8 mouse cellular contexts compared by ENCODE assay signal in the genomic region with DNA sequence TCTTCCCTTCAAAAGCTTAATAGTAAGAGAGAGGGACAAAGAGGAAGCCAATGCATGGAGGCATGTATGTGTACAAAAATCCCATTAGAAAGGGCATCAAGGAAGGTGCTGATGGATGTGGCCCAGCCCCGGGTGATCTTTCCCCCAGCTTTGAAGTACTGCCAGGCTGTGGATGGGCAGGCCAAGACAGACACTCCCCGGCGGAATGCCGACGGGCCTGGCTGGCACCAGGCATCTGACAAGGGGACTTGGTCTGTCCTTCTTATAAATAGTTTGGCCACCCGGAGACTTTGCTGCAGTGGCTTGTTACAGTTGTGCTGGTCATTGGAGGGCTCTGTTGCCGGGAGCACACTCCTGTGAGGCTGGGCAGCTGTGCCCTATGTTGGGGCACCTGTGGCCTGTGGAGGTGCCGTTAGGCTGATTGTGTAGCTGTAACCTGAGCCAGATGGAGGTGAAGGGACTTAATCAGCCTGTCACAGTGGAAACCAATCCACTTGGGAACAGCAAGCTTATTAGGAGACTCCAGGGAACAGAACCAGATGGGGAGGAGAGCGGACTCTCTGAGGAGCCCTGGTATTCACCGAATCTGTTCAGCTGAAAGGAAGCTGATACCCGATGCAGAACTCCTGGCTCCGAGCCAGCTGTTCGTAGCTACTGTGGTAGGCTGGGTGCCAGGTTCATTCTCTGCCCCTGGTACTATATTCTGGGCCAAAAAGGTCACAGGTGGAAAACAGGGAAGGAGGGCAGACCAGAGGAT. TPM values are rescaled to one million over a fixed set of nuclear protein-coding genes. Genes with fewer than 3 reads are reported as not detected.
DNase-seq lines count a peak whose midpoint lies in the region; ATAC-seq lines count a peak whose summit lies in the region.
"Had no signal": no experiment of that assay in that cellular context is flagged by ENCODE, and none has a peak within 500 bp of the region (broad histone marks: within the 10 kb centered on the region; RNA-seq: fewer than 3 reads in every experiment).

No protein-coding gene starts in this region.

- no peak overlapping the region for H3K27ac ChIP-seq in neural tube, embryonic 12.5 days
- no peak overlapping the region for H3K27ac ChIP-seq in hindbrain, embryonic 14.5 days
- H3K27ac ChIP-seq: macrophage had no signal

- 63% methylated on average over 13 of the region's 13 CpGs for WGBS in neural tube, embryonic 12.5 days
- WGBS in hindbrain, embryonic 14.5 days, result 43% methylated on average over 13 of the region's 13 CpGs

- no peaks in the 10 kb centered on the region for H3K36me3 ChIP-seq in neural tube, embryonic 12.5 days
- H3K36me3 ChIP-seq in hindbrain, embryonic 14.5 days (replicated peaks; ENCODE audit: control insufficient read depth, insufficient read depth), result no peaks in the 10 kb centered on the region

- no peak for DNase-seq in neural tube, embryonic 10.5 days (ENCODE audit: extremely low spot score, low spot score)
- DNase-seq in gastrocnemius, postnatal 10 days, result peak; percentile 61
- DNase-seq in hindbrain, embryonic 14.5 days (ENCODE audit: low spot score), result peak; percentile 42
- DNase-seq in skeletal muscle tissue, adult 2 months (ENCODE audit: low read depth, low spot score), result peak; percentile 76
- DNase-seq in spleen, adult 12 weeks (ENCODE audit: low spot score), result no peak
- no peak for DNase-seq in frontal cortex, adult 2 months (ENCODE audit: extremely low spot score in 1 of 2, low spot score in 1 of 2)

- H3K4me1 ChIP-seq in neural tube, embryonic 12.5 days, result peaks cover 17% of the 10 kb centered on the region
- peaks cover 7% of the 10 kb centered on the region; the same call in 1 of the 2 replicates for H3K4me1 ChIP-seq in hindbrain, embryonic 14.5 days (replicated peaks; ENCODE audit: control insufficient read depth, insufficient read depth, low read length)

- peak; percentile 63 for ATAC-seq in neural tube, embryonic 12.5 days (ENCODE audit: low FRiP score, low read depth)
- ATAC-seq in hindbrain, embryonic 14.5 days (ENCODE audit: low FRiP score), result peak; percentile 71; the same call in 1 of the 2 replicates

- no peak overlapping the region for H3K4me2 ChIP-seq in neural tube, embryonic 12.5 days (replicated peaks)
- H3K4me2 ChIP-seq in hindbrain, embryonic 14.5 days (replicated peaks), result no peak overlapping the region

- H3K9ac ChIP-seq in neural tube, embryonic 12.5 days, result no peak overlapping the region
- no peak overlapping the region for H3K9ac ChIP-seq in hindbrain, embryonic 14.5 days

- no peaks in the 10 kb centered on the region for H3K9me3 ChIP-seq in neural tube, embryonic 12.5 days
- H3K9me3 ChIP-seq in hindbrain, embryonic 14.5 days (ENCODE audit: control insufficient read depth, low read length), result no peaks in the 10 kb centered on the region

- H3K27me3 ChIP-seq in neural tube, embryonic 12.5 days (replicated peaks), result no peaks in the 10 kb centered on the region
- H3K27me3 ChIP-seq in hindbrain, embryonic 14.5 days (ENCODE audit: control insufficient read depth, insufficient read depth, low read length), result no peaks in the 10 kb centered on the region

- no peak overlapping the region for H3K4me3 ChIP-seq in neural tube, embryonic 12.5 days
- no peak overlapping the region for H3K4me3 ChIP-seq in hindbrain, embryonic 14.5 days (replicated peaks; ENCODE audit: low read length)

RNA-seq across cellular contexts. Expression of gene Eml1, which starts 15.9 kb away (rescaled TPM):
- 108 and 122 TPM in 2 replicates for polyA plus RNA-seq in neural tube, embryonic 12.5 days (2016; fragmentation: Nextera tagmentation; extraction: Ambion mirVana)
- 100 to 1,000 TPM; 127 to 132 TPM for total RNA-seq in gastrocnemius, postnatal 10 days (2021)
- 55.1 and 61.8 TPM in 2 replicates for polyA plus RNA-seq in hindbrain, embryonic 14.5 days (2014; fragmentation: Nextera tagmentation; extraction: Ambion mirVana)
- 49.3 and 57.7 TPM in 2 replicates for polyA plus RNA-seq in frontal cortex, adult 2 months (2012; rRNA removed)
- polyA plus RNA-seq: macrophage had no signal

RNA-seq across cellular contexts. Expression of gene Cyp46a1, which starts 52.5 kb away (rescaled TPM):
- 12.7 and 19.0 TPM in 2 replicates for polyA plus RNA-seq in neural tube, embryonic 12.5 days (2016; fragmentation: Nextera tagmentation; extraction: Ambion mirVana)
- 1 to 10 TPM; 1.1 to 1.5 TPM for total RNA-seq in gastrocnemius, postnatal 10 days (2021)
- 22.7 and 23.5 TPM in 2 replicates for polyA plus RNA-seq in hindbrain, embryonic 14.5 days (2014; fragmentation: Nextera tagmentation; extraction: Ambion mirVana)
- 377 and 384 TPM in 2 replicates for polyA plus RNA-seq in frontal cortex, adult 2 months (2012; rRNA removed)
- polyA plus RNA-seq: macrophage had no signal

Comparison
In these comparisons a context has a peak if more than half of its experiments do, and no peak if none do; other contexts are left out.
1. DNase-seq: peak in gastrocnemius, postnatal 10 days (single experiment), hindbrain, embryonic 14.5 days (single experiment) and skeletal muscle tissue, adult 2 months (single experiment); none in neural tube, embryonic 10.5 days (single experiment), spleen, adult 12 weeks (single experiment) and frontal cortex, adult 2 months (0 of 2).
2. RNA of gene Cyp46a1, which starts 52.5 kb away (polyA plus RNA-seq): 377 to 384 TPM in frontal cortex, adult 2 months; 22.7 to 23.5 TPM in hindbrain, embryonic 14.5 days and 12.7 to 19.0 TPM in neural tube, embryonic 12.5 days; every median in the first group is over 10 times any median in the second.